Mouse (Mus musculus): ENCODE measurements around the gene Mok.

Gene Mok

GRCm38 (mm10) chr12:110806301-110806970 lies 34.3 kb downstream of the Mok start:
- no peak for DNase-seq (ENCODE audit: low spot score)

- no peak for DNase-seq (ENCODE audit: low spot score)
Measured at GRCm38 (mm10) chr12:110804261-110804660, 36.5 kb downstream of the Mok start.

DNA sequence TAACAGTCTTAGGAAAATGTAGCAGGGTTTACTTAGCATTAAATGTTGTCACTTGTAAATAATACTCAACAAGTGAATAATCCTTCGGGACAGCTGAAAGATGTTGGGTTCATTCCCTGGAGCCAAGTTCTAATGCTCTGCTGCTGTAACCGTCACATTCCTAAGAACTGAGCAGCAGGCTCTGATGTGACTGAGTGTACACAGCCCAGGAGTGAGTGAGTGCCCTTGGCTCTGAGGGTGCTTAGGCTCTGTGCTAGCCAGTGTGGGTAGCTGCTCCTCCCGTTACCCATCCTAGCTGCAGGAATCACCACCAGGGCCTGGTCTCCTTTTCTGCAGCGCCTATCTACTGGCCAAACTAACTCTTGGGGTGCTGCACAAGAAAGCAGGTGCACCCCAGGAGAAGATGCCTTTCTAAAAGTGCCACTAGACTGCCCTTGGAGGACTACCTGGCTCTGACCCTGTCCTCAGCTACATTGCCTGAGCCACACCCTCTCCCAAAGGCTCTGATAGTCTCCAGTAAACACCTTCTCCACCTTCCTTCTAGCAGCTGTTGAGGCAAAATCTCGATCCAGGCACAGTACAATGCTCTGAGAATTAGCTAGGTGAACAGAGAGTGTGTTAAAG lies 38.0 kb downstream of the Mok start:
- no peak for DNase-seq (ENCODE audit: low spot score)

DNA sequence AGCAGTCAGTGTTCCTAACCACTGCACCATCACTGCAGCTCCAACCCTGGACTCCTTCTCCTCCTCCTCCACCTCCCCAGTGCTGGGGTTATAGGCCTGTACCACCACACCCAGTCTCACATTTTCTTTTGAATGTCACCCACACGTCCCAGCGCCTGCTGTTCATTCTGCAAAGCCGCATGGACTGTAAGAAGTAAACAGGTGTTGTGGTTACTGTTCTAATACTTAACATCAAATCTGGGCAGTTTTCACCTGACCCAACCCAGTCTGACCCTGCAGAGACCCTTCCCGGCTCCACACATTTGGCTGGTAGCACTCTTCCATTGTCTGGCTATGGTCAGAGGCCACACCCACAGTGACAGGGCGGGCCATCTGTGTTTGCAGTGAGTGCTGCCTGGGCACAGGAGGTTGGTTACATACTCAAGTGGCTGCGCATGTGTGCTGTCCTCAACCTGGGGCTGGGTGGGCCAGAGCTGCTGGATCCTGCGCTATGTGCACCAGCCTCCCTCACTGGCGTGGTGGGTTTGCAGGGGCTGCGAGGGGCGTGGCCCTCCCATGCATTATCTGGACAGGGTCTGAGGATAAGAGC lies 38.8 kb downstream of the Mok start:
- no peak for DNase-seq (ENCODE audit: low spot score)

- no peak for DNase-seq (ENCODE audit: low spot score)
Measured at GRCm38 (mm10) chr12:110799226-110799625, 41.5 kb downstream of the Mok start.

GRCm38 (mm10) chr12:110797842-110798431 lies 42.8 kb downstream of the Mok start:
- DNase-seq (ENCODE audit: low spot score), result no peak

DNA sequence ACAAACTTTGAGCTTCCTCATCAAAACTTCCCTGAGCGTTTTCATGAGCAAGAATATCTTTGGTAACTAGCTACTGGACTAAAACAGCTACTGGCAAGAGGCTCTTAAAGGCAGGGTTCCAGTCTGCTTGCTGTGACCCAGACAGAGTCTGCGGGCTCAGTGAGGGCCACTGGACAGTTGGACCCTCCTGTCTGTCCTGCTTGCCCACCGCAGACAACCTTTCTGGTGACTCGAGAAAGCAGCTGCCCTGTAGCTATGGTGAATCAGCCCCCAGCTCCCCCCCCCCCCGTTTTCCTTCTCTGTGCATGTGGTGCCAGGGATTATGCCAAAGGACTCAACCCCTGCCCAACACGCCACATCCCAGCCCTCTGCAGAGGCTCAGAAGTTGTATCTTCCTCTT lies 43.5 kb downstream of the Mok start:
- no peak for DNase-seq (ENCODE audit: low spot score)

DNA sequence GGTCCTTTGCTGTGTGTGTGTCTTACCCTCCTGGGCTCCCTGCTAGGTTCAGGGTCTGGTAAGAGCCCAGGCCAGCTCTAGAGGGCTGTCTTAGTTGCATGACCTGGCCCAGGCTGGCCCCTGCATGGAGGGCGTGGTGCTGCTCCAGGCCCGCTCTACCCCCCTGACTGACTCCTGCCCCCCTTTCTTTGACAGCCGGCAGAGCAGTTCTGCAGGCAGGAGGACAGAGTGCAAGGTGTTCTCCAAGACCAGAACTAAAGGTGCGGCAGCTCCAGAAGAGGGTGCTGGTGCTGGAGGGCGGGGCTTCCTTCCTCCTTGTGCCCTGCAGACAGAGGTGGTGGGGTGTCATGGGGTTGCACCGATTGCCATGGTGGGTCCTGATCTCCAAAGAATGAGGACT lies 44.0 kb downstream of the Mok start:
- DNase-seq (ENCODE audit: low spot score), result no peak

- DNase-seq (ENCODE audit: low spot score), result no peak
Measured at GRCm38 (mm10) chr12:110795035-110795434, 45.7 kb downstream of the Mok start.

GRCm38 (mm10) chr12:110791026-110791425 lies 49.7 kb downstream of the Mok start:
- DNase-seq (ENCODE audit: low spot score), result no peak

DNA sequence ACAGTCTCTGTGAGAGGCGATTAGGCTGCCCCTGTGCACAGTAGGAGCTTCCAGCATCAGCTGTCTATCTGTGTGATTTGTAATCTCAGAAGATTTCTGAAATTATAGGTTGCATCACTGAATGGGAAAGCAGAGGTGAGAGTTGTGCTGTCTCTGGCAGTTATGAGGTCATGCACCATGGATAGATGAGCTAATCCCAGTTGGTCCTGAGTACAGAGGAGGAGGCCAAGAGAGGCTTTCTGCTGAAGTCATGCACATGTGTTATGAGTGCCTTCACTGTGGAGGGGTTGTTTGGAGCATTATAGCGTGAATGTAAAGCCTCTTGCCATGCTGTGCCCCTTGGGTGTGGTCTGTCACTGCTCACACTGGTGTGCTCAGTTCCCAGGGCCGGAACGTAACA lies 50.2 kb downstream of the Mok start:
- no peak for DNase-seq (ENCODE audit: low spot score)

DNA sequence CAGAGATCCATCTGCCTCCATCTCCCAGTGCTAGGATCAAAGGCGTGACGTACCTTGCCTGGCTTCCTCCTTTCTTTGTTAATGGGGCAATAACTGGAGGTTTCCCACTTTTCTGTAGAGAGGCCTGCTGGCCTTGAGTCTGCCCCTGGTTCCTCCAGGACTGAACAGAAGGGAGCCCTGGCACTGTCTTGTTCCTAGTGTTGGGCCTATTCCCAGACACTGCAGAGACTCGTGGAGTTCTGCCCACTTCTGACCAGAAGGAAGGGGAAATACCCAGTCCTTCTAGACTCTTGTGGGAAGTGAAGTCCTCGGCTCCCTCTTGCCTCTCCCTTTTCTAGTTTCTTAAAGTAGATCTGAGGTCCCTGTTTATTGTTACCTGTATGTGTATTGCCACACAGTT lies 54.5 kb downstream of the Mok start:
- no peak for DNase-seq (ENCODE audit: low spot score)

- DNase-seq (ENCODE audit: low spot score), result no peak
Measured at GRCm38 (mm10) chr12:110784211-110784610, 56.5 kb downstream of the Mok start.

DNA sequence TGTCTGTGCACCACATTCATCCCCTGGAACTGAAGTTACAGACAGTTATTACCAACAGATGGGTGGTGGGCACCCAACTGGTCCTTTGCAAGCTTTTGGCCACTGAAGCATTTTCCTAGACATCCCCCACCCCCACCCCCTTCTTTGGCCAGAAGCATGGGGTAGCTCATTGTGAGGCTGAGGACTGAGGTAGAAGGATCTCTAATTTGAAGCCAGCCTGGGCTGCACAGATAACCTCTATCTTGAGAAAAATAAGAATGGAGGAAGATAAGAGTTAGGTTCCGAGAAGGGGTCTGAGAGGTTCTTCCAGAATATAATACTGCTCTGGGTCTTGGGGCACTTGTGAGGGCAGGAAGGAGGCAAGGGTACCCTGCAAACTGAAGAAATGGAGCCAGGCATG lies 58.5 kb downstream of the Mok start:
- DNase-seq (ENCODE audit: low spot score), result no peak

GRCm38 (mm10) chr12:110781181-110781580 lies 59.6 kb downstream of the Mok start:
- no peak for DNase-seq (ENCODE audit: low spot score)

DNA sequence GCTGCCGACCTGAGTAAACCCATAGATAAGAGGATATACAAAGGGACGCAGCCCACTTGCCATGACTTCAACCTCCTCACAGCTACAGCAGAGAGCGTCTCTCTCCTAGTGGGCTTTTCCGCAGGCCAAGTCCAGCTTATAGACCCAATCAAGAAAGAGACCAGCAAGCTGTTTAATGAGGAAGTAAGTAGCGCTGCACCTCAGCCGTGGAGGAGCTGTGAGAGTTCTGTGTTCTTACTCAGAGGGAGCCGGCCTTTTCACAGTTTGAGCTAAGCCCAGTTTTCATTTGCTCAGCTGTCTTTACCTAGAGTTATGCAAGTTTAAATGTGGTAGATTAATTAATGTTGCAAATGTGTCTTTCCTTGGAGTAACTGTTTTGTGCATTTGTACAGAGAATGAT lies 61.4 kb downstream of the Mok start:
- no peak for DNase-seq (ENCODE audit: low spot score)

DNA sequence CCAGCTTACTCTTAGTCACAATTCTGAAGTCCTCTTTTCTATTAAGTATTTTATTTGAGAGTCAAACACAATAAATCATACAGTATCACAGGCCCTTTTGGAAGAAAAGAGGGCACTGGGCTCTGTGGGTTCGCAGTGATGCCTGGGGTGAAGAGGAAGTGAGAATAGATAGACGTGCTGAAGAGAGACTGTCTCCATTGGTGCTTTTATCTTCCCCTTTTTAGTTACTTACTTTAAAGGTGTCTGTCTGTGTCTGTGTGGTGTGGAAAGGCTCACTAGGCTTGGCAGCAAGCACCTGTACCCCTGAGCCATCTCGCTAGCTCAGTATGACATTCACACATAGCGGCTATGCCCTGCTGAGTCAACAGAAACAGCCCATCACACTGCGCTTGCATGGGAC lies 62.9 kb downstream of the Mok start:
- no peak for DNase-seq (ENCODE audit: low spot score)

DNA sequence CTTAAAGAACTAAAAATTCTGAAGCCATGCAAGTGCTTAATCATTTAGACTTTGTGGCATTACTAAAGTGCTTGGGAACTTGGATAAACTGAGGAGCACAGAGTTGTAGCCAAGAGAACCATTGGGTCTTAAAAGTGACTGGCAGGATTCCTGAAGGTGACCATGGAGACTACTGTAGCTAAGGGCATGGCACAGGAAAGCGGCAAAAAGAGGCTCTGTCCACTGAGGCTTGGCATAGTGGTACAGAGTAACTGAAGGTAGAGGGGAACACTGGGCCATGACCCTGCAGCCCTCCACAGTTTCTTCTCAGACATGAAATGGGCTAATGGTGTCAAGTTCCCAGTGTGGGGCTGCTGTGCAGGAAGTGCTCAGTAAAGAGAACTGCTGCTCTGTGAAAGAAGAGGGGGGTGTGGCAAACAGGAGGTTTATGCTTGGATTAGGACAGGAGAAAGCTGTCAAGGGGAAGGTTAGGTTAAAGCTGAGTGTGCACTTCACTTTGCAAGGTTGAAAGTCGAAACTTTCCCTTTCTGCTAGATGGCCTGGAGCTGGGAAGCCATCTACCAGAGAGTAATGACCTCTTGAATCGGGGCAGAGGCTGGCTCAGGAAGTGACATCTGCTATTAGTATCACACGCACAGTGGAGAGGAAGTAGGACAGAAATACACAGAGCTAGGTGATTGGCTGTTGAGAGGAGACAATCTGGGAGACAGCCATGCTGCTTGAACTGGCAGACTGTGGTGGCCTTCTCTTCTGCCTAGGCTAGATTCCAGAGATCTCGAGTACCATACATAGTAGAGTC lies 64.9 kb downstream of the Mok start:
- no peak for DNase-seq (ENCODE audit: low spot score)

GRCm38 (mm10) chr12:110771961-110772360 lies 68.8 kb downstream of the Mok start:
- DNase-seq (ENCODE audit: low spot score), result no peak

DNA sequence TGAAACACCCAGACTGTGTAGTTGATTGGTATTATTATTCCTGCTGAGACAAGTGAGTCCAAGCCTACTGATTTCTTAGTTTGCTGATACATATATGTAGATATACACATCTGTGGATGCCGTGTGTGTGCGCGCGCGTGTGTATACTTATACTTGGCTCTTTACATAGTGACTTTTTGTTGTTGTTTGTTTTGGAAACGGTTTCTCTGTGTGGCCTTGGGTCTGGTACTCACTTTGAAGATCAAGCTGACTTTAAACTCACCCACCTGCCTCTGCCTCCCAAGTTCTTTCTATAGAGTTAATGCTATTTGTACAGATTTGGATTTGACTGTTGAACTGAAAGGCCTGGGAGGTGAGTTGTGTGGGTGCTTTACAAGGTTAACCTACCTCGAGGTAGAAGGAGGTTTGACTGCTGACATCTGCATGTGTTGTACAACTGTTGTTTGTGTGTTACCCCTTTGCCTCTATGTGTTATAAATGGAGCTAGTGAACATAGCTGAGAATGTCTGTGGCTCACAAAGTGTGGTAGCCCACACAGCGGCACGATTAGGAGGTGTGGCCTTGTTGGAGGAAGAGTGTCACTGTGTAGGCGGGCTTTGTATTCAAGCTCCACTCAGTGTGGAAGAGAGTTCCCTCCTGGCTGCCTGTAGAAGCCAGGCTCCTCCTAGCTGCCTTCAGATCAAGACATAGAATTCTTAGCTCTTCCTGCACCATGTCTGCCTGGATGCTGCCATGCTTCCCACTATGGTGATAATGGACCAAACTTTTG lies 70.1 kb downstream of the Mok start:
- no peak for DNase-seq (ENCODE audit: low spot score)

DNA sequence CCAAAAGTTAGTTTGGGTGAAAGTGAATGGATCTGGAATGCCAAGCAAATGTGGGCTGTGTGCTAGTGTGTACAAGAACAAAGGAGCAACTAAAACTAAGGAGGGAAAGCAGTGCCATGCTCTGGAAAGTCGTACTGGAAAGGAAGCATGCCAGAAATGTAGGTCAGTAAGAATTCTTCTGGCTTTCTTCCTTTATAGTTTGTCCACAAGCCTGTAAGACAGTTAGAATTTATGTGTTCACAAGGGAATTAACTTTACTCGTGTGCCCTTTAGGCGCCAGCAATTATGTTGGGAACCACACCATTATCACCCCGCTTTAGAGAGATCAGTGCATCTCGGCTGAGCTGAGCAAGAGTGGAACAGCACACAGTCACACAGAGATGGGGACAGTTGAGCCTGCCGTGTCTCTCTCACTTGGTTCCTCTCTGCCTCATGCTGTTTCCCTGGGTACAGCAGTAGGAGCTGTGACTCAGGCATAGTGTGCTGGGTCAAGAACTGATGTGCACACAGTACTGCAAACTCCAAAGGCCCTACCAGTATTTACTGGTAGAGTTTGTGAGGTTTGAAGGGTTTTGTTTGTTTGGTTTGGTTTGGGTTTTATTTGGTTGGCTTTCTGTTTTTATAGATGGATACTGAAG lies 71.0 kb downstream of the Mok start:
- no peak for DNase-seq (ENCODE audit: low spot score)
